Mouse (Mus musculus): ENCODE measurements around the gene Stxbp4. TPM values are rescaled to one million over a fixed set of nuclear protein-coding genes. Genes with fewer than 3 reads are reported as not detected.

Stxbp4 gene
- polyA plus RNA-seq, 1 experiment from 2014 or later = 36.5 TPM

GRCm38 (mm10) chr11:90638312-90638830, 487 bp upstream of the Stxbp4 start:
- H3K4me2 ChIP-seq (replicated peaks) = peak overlapping the region; percentile 73
- under 1% methylated on average over 53 of the region's 54 CpGs for WGBS
- H3K9ac ChIP-seq = peak overlapping the region; percentile 96
- H3K4me1 ChIP-seq = peaks cover 20% of the 10 kb centered on the region
- no peaks in the 10 kb centered on the region for H3K9me3 ChIP-seq
- ATAC-seq (ENCODE audit: low FRiP score, low read depth) = no peak; the same call in 1 of the 2 replicates
- peaks cover 19% of the 10 kb centered on the region for H3K36me3 ChIP-seq
- H3K27me3 ChIP-seq = no peaks in the 10 kb centered on the region
- peak overlapping the region; percentile 95 for H3K27ac ChIP-seq
- H3K4me3 ChIP-seq = peak overlapping the region; percentile 96

DNA sequence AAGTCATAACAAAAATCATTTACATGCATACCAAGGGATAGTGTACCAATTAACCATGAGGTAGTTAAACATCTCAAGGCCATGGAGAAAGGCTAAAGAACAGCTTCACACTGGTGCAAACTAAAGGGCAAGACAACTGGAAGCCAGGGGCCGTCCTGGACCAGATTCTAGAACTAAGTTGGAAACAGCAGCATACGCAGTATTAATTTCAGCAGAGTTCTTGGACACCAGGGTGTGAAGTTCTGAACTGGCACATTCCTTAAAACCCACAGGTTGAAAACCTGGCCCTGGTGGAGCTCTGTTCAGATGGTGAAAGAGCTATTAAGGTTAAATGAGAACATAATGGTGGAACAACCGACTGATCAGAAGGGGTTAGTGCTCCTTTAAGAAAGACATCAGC, 3.2 kb downstream of the Stxbp4 start:
- Histone ChIP-seq H3K4me1 (peaks cover 14% of the 10 kb centered on the region), H3K9ac (no peak overlapping the region), H3K4me2 (replicated peaks) (no peak overlapping the region), H3K4me3 (no peak overlapping the region), H3K27me3 (no peaks in the 10 kb centered on the region), H3K9me3 (no peaks in the 10 kb centered on the region), H3K36me3 (peaks cover 3% of the 10 kb centered on the region; the same call in 1 of the 2 replicates), H3K27ac (no peak overlapping the region)
- WGBS = 87% methylated on average over 3 of the region's 3 CpGs
- ATAC-seq (ENCODE audit: low FRiP score, low read depth) = no peak

DNA sequence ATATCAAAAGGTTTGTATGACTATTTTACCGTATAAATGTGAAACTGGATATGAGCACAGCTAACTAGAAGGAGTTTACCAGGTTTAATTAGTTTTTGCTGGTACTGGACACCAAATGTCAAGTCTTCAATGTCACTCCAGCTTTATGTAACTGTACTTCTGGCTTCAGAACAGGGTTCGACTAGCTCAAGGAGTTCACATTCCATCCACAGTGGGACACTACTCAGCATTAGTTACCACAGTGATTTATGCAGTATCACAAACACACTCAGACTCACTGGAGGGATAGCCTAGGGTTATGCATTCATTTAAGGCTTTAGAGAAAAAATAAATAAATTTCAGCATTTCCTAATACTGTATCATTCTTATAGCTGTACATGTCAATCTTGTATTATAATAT, 5.4 kb downstream of the Stxbp4 start:
- H3K36me3 ChIP-seq = peaks cover 3% of the 10 kb centered on the region; the same call in 1 of the 2 replicates
- WGBS = 70% methylated on average over 2 of the region's 2 CpGs
- H3K27ac ChIP-seq = no peak overlapping the region
- H3K27me3 ChIP-seq = no peaks in the 10 kb centered on the region
- ATAC-seq (ENCODE audit: low FRiP score, low read depth) = no peak
- H3K4me1 ChIP-seq = peaks cover 12% of the 10 kb centered on the region
- H3K9me3 ChIP-seq = no peaks in the 10 kb centered on the region
- no peak overlapping the region for H3K4me2 ChIP-seq (replicated peaks)
- no peak overlapping the region for H3K9ac ChIP-seq
- H3K4me3 ChIP-seq = no peak overlapping the region

GRCm38 (mm10) chr11:90627751-90628150, 10.1 kb downstream of the Stxbp4 start:
- H3K4me3 ChIP-seq = no peak overlapping the region
- no peaks in the 10 kb centered on the region for H3K9me3 ChIP-seq
- no peaks in the 10 kb centered on the region for H3K27me3 ChIP-seq
- 78% methylated on average over 1 of the region's 1 CpGs for WGBS
- H3K36me3 ChIP-seq = peaks cover 3% of the 10 kb centered on the region; the same call in 1 of the 2 replicates
- ATAC-seq (ENCODE audit: low FRiP score, low read depth) = no peak
- no peak overlapping the region for H3K9ac ChIP-seq
- no peak overlapping the region for H3K27ac ChIP-seq
- H3K4me1 ChIP-seq = no peaks in the 10 kb centered on the region
- H3K4me2 ChIP-seq (replicated peaks) = no peak overlapping the region

- Histone ChIP-seq H3K4me3 (no peak overlapping the region), H3K4me2 (replicated peaks) (no peak overlapping the region), H3K36me3 (no peaks in the 10 kb centered on the region; the same call in 1 of the 2 replicates), H3K9me3 (no peaks in the 10 kb centered on the region), H3K4me1 (no peaks in the 10 kb centered on the region), H3K27me3 (no peaks in the 10 kb centered on the region), H3K9ac (no peak overlapping the region), H3K27ac (no peak overlapping the region)
- no peak for ATAC-seq (ENCODE audit: low FRiP score, low read depth)
- WGBS = 89% methylated on average over 1 of the region's 1 CpGs
These were observed 12.7 kb downstream of the Stxbp4 start for GRCm38 (mm10) chr11:90625174-90625573.

GRCm38 (mm10) chr11:90623477-90623876, 14.4 kb downstream of the Stxbp4 start:
- H3K4me1 ChIP-seq = no peaks in the 10 kb centered on the region
- H3K4me2 ChIP-seq (replicated peaks) = no peak overlapping the region
- no peaks in the 10 kb centered on the region for H3K9me3 ChIP-seq
- no peaks in the 10 kb centered on the region for H3K27me3 ChIP-seq
- H3K9ac ChIP-seq = no peak overlapping the region
- H3K36me3 ChIP-seq = peaks cover 2% of the 10 kb centered on the region; the same call in 1 of the 2 replicates
- H3K4me3 ChIP-seq = no peak overlapping the region
- H3K27ac ChIP-seq = no peak overlapping the region
- ATAC-seq (ENCODE audit: low FRiP score, low read depth) = no peak
- WGBS = 57% methylated on average over 6 of the region's 6 CpGs

DNA sequence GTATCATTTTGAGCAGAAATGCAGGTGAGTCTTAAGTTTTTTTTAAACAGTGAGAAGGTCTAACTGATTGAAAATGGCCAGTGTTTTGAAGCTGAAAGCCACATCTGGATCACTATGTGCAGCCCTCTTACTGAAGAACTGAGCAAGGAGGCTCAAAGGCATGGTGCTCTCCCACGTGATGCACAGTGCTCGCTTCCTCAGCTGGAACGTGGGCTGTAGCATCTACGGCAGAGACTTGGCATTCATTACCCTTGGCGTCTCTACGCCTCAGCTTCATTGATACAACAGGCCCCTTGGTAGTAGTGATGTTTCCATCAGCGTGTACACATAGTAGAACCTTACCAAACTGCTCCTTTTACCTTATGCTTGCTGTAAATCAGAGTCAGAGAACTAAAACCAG, 15.4 kb downstream of the Stxbp4 start:
- ATAC-seq (ENCODE audit: low FRiP score, low read depth) = no peak
- no peak overlapping the region for H3K9ac ChIP-seq
- no peak overlapping the region for H3K4me2 ChIP-seq (replicated peaks)
- peaks cover 6% of the 10 kb centered on the region for H3K36me3 ChIP-seq
- WGBS = 97% methylated on average over 7 of the region's 7 CpGs
- no peak overlapping the region for H3K4me3 ChIP-seq
- H3K27ac ChIP-seq = no peak overlapping the region
- no peaks in the 10 kb centered on the region for H3K9me3 ChIP-seq
- no peaks in the 10 kb centered on the region for H3K27me3 ChIP-seq
- H3K4me1 ChIP-seq = no peaks in the 10 kb centered on the region

DNA sequence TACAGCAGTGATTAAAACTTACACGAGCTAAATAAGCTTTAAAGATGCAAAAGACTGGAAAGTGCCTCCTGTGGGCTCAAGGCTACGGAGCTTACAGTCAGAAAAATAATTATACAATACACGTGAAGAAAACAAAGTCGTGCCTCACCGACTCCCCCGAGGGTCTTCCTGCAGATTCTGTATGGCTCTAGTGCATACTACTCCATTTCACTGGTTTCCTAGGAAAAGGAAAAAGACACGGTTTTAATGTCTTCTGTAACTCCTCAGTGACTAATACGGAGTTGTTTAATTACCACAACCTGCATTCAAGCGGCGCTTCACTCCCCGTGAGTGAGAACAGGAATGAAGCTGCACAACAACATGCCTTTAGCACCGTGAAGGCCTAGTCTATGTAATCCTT, 15.8 kb downstream of the Stxbp4 start:
- Histone ChIP-seq H3K4me2 (replicated peaks) (no peak overlapping the region), H3K4me1 (no peaks in the 10 kb centered on the region), H3K9me3 (no peaks in the 10 kb centered on the region), H3K4me3 (no peak overlapping the region), H3K27ac (no peak overlapping the region), H3K36me3 (peaks cover 6% of the 10 kb centered on the region), H3K27me3 (no peaks in the 10 kb centered on the region), H3K9ac (no peak overlapping the region)
- ATAC-seq (ENCODE audit: low FRiP score, low read depth) = no peak
- WGBS = 89% methylated on average over 12 of the region's 12 CpGs

DNA sequence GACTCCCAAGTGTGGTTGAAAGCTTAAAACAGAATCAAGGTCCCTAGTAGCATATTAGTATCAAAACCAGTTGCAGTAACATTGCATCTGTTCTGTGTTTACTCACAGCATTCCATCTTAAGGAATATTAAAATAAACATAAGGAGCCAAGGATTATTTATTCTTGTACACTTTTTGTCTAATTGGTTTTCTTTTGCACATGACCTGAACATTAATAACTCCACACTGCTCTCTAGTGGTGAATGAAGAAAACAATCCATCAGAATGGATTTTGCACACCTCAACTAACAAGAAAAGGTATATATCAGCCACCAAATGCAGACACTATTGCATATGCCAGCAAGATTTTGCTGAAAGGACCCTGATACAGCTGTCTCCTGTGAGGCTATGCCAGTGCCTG, 21.5 kb downstream of the Stxbp4 start:
- Histone ChIP-seq H3K9me3 (no peaks in the 10 kb centered on the region), H3K4me3 (no peak overlapping the region), H3K4me2 (replicated peaks) (no peak overlapping the region), H3K27ac (no peak overlapping the region), H3K9ac (no peak overlapping the region), H3K36me3 (peaks cover 27% of the 10 kb centered on the region), H3K27me3 (no peaks in the 10 kb centered on the region), H3K4me1 (no peaks in the 10 kb centered on the region)
- ATAC-seq (ENCODE audit: low FRiP score, low read depth) = no peak

DNA sequence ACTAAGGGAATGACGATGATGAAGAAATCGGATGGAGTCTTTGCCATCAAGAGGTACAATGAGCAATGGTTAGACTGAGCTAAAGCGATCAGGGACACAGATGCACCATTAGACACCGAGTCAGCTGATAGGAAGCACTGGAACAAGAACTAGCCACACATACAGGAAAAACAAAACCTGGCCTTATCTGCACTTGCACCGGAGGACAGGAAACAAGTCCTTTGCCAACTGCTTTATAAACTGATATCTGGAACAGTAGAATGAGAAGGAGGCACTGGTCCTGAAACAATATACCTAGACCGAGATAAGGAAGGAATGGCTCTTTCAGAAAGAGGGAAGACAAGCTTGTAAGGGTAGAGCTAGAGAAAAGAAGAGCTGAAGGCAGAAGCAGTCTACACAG, 23.1 kb downstream of the Stxbp4 start:
- no peak for ATAC-seq (ENCODE audit: low FRiP score, low read depth)
- WGBS = 92% methylated on average over 6 of the region's 6 CpGs
- H3K4me2 ChIP-seq (replicated peaks) = no peak overlapping the region
- H3K4me3 ChIP-seq = no peak overlapping the region
- peaks cover 31% of the 10 kb centered on the region for H3K36me3 ChIP-seq
- H3K9ac ChIP-seq = no peak overlapping the region
- no peak overlapping the region for H3K27ac ChIP-seq
- no peaks in the 10 kb centered on the region for H3K27me3 ChIP-seq
- no peaks in the 10 kb centered on the region for H3K4me1 ChIP-seq
- no peaks in the 10 kb centered on the region for H3K9me3 ChIP-seq

GRCm38 (mm10) chr11:90612118-90612517, 25.8 kb downstream of the Stxbp4 start:
- no peaks in the 10 kb centered on the region for H3K9me3 ChIP-seq
- H3K27ac ChIP-seq = no peak overlapping the region
- peaks cover 43% of the 10 kb centered on the region for H3K36me3 ChIP-seq
- no peaks in the 10 kb centered on the region for H3K27me3 ChIP-seq
- H3K4me1 ChIP-seq = no peaks in the 10 kb centered on the region
- no peak overlapping the region for H3K9ac ChIP-seq
- H3K4me2 ChIP-seq (replicated peaks) = no peak overlapping the region
- ATAC-seq (ENCODE audit: low FRiP score, low read depth) = no peak
- no peak overlapping the region for H3K4me3 ChIP-seq

- WGBS = 94% methylated on average over 2 of the region's 2 CpGs
- Histone ChIP-seq H3K27ac (no peak overlapping the region), H3K4me3 (no peak overlapping the region), H3K9me3 (no peaks in the 10 kb centered on the region), H3K36me3 (peaks cover 56% of the 10 kb centered on the region), H3K4me2 (replicated peaks) (no peak overlapping the region), H3K9ac (no peak overlapping the region), H3K27me3 (no peaks in the 10 kb centered on the region), H3K4me1 (no peaks in the 10 kb centered on the region)
- ATAC-seq (ENCODE audit: low FRiP score, low read depth) = no peak
These were observed 34.8 kb downstream of the Stxbp4 start for GRCm38 (mm10) chr11:90603066-90603465.

- Histone ChIP-seq H3K27me3 (no peaks in the 10 kb centered on the region), H3K27ac (no peak overlapping the region), H3K36me3 (peaks cover 52% of the 10 kb centered on the region), H3K4me1 (no peaks in the 10 kb centered on the region), H3K9me3 (no peaks in the 10 kb centered on the region), H3K9ac (no peak overlapping the region), H3K4me3 (no peak overlapping the region), H3K4me2 (replicated peaks) (no peak overlapping the region)
- 56% methylated on average over 1 of the region's 1 CpGs for WGBS
- no peak for ATAC-seq (ENCODE audit: low FRiP score, low read depth)
These were observed 42.1 kb downstream of the Stxbp4 start for GRCm38 (mm10) chr11:90595826-90596225.

All from limb, embryonic 13.5 days (tissue).